Mouse (Mus musculus) erythroblast, embryonic 14.5 days (primary cell): ENCODE measurements at regions not wholly inside any gene's neighbourhood (a gene's known extent, or its start where the extent isn't known, plus 50 kb on each side); places are given as distances from the start of the nearest gene placed in this dataset.

ENCODE experiments used
- H3K27me3 ChIP-seq: 2 replicates; pipeline ENCODE4 v1.6.1; 2012; ENCODE audit warnings: inconsistent platforms; ENCODE audit not compliant: control insufficient read depth
- H3K36me3 ChIP-seq: 2 replicates; pipeline ENCODE4 v1.6.1; 2012; ENCODE audit warnings: mild to moderate bottlenecking, inconsistent platforms; ENCODE audit not compliant: control insufficient read depth
- H3K4me1 ChIP-seq: 2 replicates; pipeline ENCODE4 v1.6.1; 2012; ENCODE audit warnings: inconsistent platforms; ENCODE audit not compliant: control insufficient read depth
- H3K4me3 ChIP-seq: replicated peaks from 2 replicates; pipeline ENCODE3; 2012; ENCODE audit warnings: moderate library complexity, mild to moderate bottlenecking, inconsistent platforms
- H3K9me3 ChIP-seq: 2 replicates; pipeline ENCODE4 v1.6.1; 2012; ENCODE audit warnings: low read length, inconsistent platforms, mixed read lengths; ENCODE audit not compliant: control insufficient read depth
- GATA1 ChIP-seq: IDR thresholded peaks from 2 replicates; pipeline ENCODE4 v1.6.1; 2012; ENCODE audit warnings: low read length, inconsistent platforms, mixed read lengths
- TAL1 ChIP-seq: IDR thresholded peaks from 3 replicates; pipeline ENCODE4 v1.6.1; 2012; ENCODE audit warnings: low read length, inconsistent platforms, mixed read lengths

GRCm38 (mm10) chr11:117557474-117558381, 73.6 kb downstream of the Gm11733 start:
- TF ChIP-seq TAL1 (no peak), GATA1 (no peak)
- Histone ChIP-seq H3K9me3 (peaks cover 2% of the 10 kb centered on the region), H3K4me1 (no peaks in the 10 kb centered on the region), H3K36me3 (no peaks in the 10 kb centered on the region), H3K27me3 (no peaks in the 10 kb centered on the region), H3K4me3 (no peak overlapping the region)

- H3K9me3 ChIP-seq, result peaks cover 4% of the 10 kb centered on the region
- H3K27me3 ChIP-seq, result no peaks in the 10 kb centered on the region
- H3K4me1 ChIP-seq, result no peaks in the 10 kb centered on the region
- H3K36me3 ChIP-seq, result no peaks in the 10 kb centered on the region
- TF ChIP-seq GATA1 (no peak), TAL1 (no peak)
- H3K4me3 ChIP-seq, result no peak overlapping the region
Measured at GRCm38 (mm10) chr11:117559839-117560238, 75.7 kb downstream of the Gm11733 start.

DNA sequence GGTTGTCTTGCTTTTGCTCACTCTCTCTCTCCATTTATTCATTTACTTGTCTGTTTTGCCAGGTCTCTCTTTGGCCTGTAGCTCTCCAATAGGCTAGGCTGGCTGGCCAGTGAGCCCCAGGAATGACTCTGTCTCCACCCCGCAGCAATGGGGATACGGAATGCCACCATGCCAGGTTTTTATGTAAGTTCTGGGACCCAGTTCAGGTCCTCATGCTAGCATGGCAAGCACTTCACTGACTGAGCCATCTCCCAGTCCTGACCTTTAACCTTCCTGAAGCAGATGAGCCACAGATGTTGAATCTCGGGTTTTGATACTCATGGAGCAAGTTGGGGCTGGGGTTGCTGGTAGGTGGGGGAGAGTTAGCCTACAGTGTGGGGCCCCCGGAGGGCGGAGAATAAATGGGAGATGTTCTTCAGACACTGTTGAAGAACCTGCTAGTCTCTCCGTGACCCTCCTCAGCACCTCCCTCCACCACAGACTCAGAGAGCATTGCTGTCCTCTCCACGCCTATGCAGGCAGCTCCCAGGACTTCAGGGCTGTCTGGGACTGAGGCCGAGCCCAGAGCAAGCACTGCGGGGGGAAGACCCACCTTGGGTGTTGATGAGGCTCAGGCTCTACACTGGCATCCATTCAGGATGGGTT, 83.9 kb downstream of the Gm11733 start:
- no peak overlapping the region for H3K4me3 ChIP-seq
- no peaks in the 10 kb centered on the region for H3K36me3 ChIP-seq
- H3K4me1 ChIP-seq, result no peaks in the 10 kb centered on the region

GRCm38 (mm10) chr11:117568606-117568991, 84.4 kb downstream of the Gm11733 start:
- H3K9me3 ChIP-seq, result no peaks in the 10 kb centered on the region
- no peak overlapping the region for H3K4me3 ChIP-seq
- H3K36me3 ChIP-seq, result no peaks in the 10 kb centered on the region
- TF ChIP-seq TAL1 (no peak), GATA1 (no peak)
- no peaks in the 10 kb centered on the region for H3K27me3 ChIP-seq
- no peaks in the 10 kb centered on the region for H3K4me1 ChIP-seq

More for the DNA sequence above, 83.9 kb downstream of the Gm11733 start:
- H3K27me3 ChIP-seq, result no peaks in the 10 kb centered on the region
- TF ChIP-seq TAL1 (no peak), GATA1 (no peak)
- no peaks in the 10 kb centered on the region for H3K9me3 ChIP-seq

- no peaks in the 10 kb centered on the region for H3K9me3 ChIP-seq
- H3K4me3 ChIP-seq, result no peak overlapping the region
- TF ChIP-seq TAL1, result no peak
- no peak for TF ChIP-seq GATA1
- H3K27me3 ChIP-seq, result no peaks in the 10 kb centered on the region
- H3K4me1 ChIP-seq, result no peaks in the 10 kb centered on the region
- H3K36me3 ChIP-seq, result no peaks in the 10 kb centered on the region
Measured at GRCm38 (mm10) chr11:117569566-117570101, 84.5 kb upstream of the Tnrc6c start.

GRCm38 (mm10) chr11:117571858-117572257, 82.2 kb upstream of the Tnrc6c start:
- no peak for TF ChIP-seq GATA1
- Histone ChIP-seq H3K9me3 (no peaks in the 10 kb centered on the region), H3K4me3 (no peak overlapping the region), H3K4me1 (no peaks in the 10 kb centered on the region), H3K27me3 (no peaks in the 10 kb centered on the region), H3K36me3 (no peaks in the 10 kb centered on the region)

- Histone ChIP-seq H3K36me3 (no peaks in the 10 kb centered on the region), H3K27me3 (no peaks in the 10 kb centered on the region), H3K4me1 (no peaks in the 10 kb centered on the region), H3K4me3 (no peak overlapping the region), H3K9me3 (no peaks in the 10 kb centered on the region)
- TF ChIP-seq GATA1 (no peak), TAL1 (no peak)
Measured at GRCm38 (mm10) chr11:117574721-117575120, 79.4 kb upstream of the Tnrc6c start.

- no peak for TF ChIP-seq GATA1
- Histone ChIP-seq H3K36me3 (no peaks in the 10 kb centered on the region), H3K4me3 (no peak overlapping the region), H3K27me3 (no peaks in the 10 kb centered on the region), H3K4me1 (no peaks in the 10 kb centered on the region), H3K9me3 (no peaks in the 10 kb centered on the region)
Measured at GRCm38 (mm10) chr11:117579121-117579520, 75.0 kb upstream of the Tnrc6c start.

- Histone ChIP-seq H3K27me3 (no peaks in the 10 kb centered on the region), H3K36me3 (no peaks in the 10 kb centered on the region), H3K4me1 (no peaks in the 10 kb centered on the region), H3K4me3 (no peak overlapping the region), H3K9me3 (no peaks in the 10 kb centered on the region)
- TF ChIP-seq TAL1, result no peak
- no peak for TF ChIP-seq GATA1
Measured at GRCm38 (mm10) chr11:117579720-117580119, 74.4 kb upstream of the Tnrc6c start.
